Mouse (Mus musculus) heart, embryonic 16.5 days (tissue): ENCODE data around the gene Nyap1. TPM values are rescaled to one million over a fixed set of nuclear protein-coding genes. Genes with fewer than 3 reads are reported as not detected.
"Not testable (repeated sequence)": the region's sequence is repeated elsewhere in the genome, so short reads cannot be mapped to it uniquely, and the experiment has no call there.

Experiments used
- ATAC-seq: fragments of 200-750 bp; cut with Nextera tagmentation; replicated peaks from 2 replicates; pipeline ENCODE4 v1.8.0; 2017; ENCODE audit warnings: moderate number of reproducible peaks; ENCODE audit not compliant: insufficient read depth, low FRiP score; ENCODE audit errors: extremely low read depth
- H3K27ac ChIP-seq: fragments of 300-500 bp; sonication (generic); 2 replicates; pipeline ENCODE4 v1.5.1; 2014; ENCODE audit warnings: mild to moderate bottlenecking, low read length, control low read depth, moderate library complexity
- H3K27me3 ChIP-seq: fragments of 300-500 bp; sonication (generic); 2 replicates; pipeline ENCODE4 v1.6.1; 2014; ENCODE audit warnings: low read length, mixed read lengths; ENCODE audit not compliant: control insufficient read depth, insufficient read depth
- H3K36me3 ChIP-seq: fragments of 300-500 bp; sonication (generic); 2 replicates; pipeline ENCODE4 v1.6.1; 2014; ENCODE audit not compliant: control insufficient read depth, insufficient read depth
- H3K4me1 ChIP-seq: fragments of 300-500 bp; sonication (generic); 2 replicates; pipeline ENCODE4 v1.6.1; 2014; ENCODE audit warnings: low read length, mixed read lengths; ENCODE audit not compliant: control insufficient read depth, insufficient read depth
- H3K4me2 ChIP-seq: fragments of 300-500 bp; sonication (generic); 2 replicates; pipeline ENCODE4 v1.6.1; 2014; ENCODE audit warnings: low read depth, mild to moderate bottlenecking, control low read depth, low read length
- H3K4me3 ChIP-seq: fragments of 300-500 bp; sonication (generic); 2 replicates; pipeline ENCODE4 v1.5.1; 2014; ENCODE audit warnings: mild to moderate bottlenecking, control low read depth, low read length
- H3K9ac ChIP-seq: fragments of 300-500 bp; sonication (generic); 2 replicates; pipeline ENCODE4 v1.6.1; 2014; ENCODE audit warnings: low read length, control low read depth
- H3K9me3 ChIP-seq: fragments of 300-500 bp; sonication (generic); replicated peaks from 2 replicates; pipeline ENCODE4 v1.6.1; 2016; ENCODE audit warnings: low read length; ENCODE audit not compliant: control insufficient read depth
- WGBS: fragments of 180-500 bp; shearing (Covaris S2); extraction: QIAGEN DNeasy Blood & Tissue Kit; methylation state at CpG from one replicate; pipeline ENCODE4 v1.1.7; 2014; 5-methylcytosine and 5-hydroxymethylcytosine counted together
- polyA plus RNA-seq: library from polyadenylated mRNA; unstranded; fragments of >200 nt; fragmentation: Nextera tagmentation; extraction: Ambion mirVana; gene quantifications from 2 replicates; pipeline ENCODE4 v1.2.1, GENCODE M21; 2015

The Nyap1 gene
- polyA plus RNA-seq, 1 experiment from 2014 or later = 1.6 TPM

DNA sequence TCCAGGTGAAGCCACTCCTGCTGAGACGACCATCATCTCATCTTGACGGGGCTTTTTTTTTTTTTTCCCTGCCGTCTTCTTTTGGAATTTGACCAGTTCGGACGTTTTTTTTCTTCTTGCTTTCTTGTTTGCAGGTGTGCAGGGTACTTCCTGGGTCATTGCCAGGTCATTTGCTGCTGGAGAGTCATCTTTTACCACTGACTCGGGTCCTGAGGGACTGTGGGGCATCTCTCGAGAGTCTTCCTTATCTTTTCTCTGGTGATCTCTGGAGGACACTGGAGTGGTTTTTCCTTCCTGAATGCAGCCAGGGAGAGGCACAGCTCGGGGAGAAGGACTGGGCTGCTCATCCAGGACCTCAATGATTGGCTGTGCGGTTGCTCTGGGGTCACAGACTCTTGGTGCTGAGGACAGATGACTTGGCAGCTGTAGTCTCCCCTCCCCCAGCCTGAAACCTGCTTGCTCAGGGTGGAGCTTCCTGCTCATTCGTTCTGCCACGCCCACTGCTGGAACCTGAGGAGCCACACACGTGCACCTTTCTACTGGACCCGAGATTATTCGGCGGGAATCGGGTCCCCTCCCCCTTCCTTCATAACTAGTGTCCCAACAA, 20.7 kb downstream of the Nyap1 start:
- H3K27ac ChIP-seq, H3K9me3 ChIP-seq, H3K27me3 ChIP-seq, H3K9ac ChIP-seq, H3K36me3 ChIP-seq: not testable (repeated sequence)
- ATAC-seq = peak; percentile 59
- Histone ChIP-seq H3K4me3 (0 out of 2 replicates have a peak overlapping the region, but pooled peaks have one; percentile 6), H3K4me1 (peaks cover 14% of the 10 kb centered on the region), H3K4me2 (peak overlapping the region; percentile 54)
- WGBS = 19% methylated on average over 9 of the region's 16 CpGs

DNA sequence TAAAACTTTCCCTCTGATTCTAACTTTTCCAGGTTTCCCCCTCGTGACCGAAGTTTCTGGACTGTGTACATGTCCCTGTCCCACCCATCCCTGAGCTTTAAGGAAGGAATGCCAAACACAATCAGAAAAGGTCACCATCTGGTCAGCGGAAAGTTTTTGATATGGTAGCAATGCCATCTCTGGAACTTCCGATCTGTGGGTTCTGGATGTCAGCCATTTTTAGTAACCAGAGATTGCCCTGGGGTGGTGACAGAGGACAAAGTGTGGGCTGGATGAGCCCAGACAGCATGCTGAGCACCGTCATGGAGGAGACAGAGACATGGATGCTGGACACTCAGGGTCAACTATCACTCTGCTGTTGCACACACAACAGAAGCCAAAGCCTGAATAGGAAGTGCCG, 22.3 kb downstream of the Nyap1 start:
- Histone ChIP-seq H3K4me1 (peaks cover 16% of the 10 kb centered on the region), H3K4me3 (no peak overlapping the region), H3K27me3 (no peaks in the 10 kb centered on the region; the same call in 1 of the 2 replicates), H3K27ac (peak overlapping the region; percentile 51; the same call in 1 of the 2 replicates), H3K9ac (no peak overlapping the region), H3K9me3 (no peaks in the 10 kb centered on the region), H3K36me3 (no peaks in the 10 kb centered on the region), H3K4me2 (peak overlapping the region; percentile 0; the same call in 1 of the 2 replicates)
- WGBS = 33% methylated on average over 6 of the region's 6 CpGs
- peak; percentile 53; the same call in 1 of the 2 replicates for ATAC-seq

DNA sequence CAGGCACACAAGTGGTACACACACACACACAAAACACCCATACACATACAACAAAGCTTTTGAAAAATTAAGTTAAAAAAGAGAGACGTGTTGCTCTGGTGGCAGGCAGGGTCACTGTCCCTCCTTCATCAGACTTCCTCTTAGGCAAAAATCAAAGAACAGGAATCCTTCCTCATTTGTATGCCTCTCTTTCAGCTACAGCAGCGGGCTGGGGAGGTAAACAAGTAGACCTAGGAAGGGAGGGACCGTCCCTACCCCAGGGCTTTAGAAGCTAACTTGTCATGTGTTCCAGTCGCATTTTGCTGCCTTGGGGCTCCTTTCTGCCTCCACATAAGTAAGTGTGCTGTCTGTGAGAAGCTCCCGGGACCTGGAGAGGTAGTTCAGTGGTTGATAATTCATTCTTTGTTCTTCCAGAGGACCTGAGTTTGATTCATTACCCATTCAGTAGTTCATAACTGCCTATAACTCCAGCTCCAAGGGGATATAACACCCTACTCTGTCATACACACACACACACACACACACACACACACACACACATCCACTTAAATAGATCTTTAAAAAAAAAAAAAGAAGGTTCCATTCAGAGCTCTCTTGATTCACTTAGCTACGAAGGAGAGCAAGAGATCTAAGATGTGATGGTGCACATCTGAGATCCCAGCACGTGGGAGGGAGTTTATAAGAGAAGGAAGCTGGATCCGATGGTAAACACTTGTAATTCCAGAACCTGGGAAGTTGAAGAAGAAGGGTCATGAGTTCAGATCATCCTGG, 23.2 kb downstream of the Nyap1 start:
- Histone ChIP-seq H3K4me1 (peaks cover 16% of the 10 kb centered on the region), H3K36me3 (no peaks in the 10 kb centered on the region), H3K27ac (no peak overlapping the region), H3K4me2 (no peak overlapping the region), H3K9me3 (no peaks in the 10 kb centered on the region), H3K27me3 (no peaks in the 10 kb centered on the region; the same call in 1 of the 2 replicates), H3K4me3 (no peak overlapping the region), H3K9ac (no peak overlapping the region)
- 60% methylated on average over 8 of the region's 8 CpGs for WGBS
- ATAC-seq = no peak

DNA sequence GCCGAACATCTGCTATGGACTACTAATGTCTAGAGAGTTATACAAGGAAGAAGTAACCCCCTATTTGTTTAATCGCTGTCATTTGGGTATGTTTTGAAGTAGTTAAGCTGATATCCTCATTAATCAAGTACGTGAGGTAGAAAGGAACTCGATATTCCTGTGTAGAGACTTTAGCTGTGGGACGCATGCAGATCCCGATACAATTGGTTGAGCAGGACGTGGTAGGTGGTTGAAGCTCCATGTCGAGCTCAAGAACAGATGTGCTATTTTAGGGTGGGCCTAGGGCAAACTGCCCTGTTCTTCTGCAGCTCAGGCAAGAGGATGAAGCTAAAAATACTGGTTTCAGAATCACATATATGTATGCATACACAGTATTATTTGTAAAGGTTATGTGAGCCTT, 25.7 kb downstream of the Nyap1 start:
- Histone ChIP-seq H3K9ac (no peak overlapping the region), H3K27ac (no peak overlapping the region)
- 69% methylated on average over 8 of the region's 8 CpGs for WGBS

DNA sequence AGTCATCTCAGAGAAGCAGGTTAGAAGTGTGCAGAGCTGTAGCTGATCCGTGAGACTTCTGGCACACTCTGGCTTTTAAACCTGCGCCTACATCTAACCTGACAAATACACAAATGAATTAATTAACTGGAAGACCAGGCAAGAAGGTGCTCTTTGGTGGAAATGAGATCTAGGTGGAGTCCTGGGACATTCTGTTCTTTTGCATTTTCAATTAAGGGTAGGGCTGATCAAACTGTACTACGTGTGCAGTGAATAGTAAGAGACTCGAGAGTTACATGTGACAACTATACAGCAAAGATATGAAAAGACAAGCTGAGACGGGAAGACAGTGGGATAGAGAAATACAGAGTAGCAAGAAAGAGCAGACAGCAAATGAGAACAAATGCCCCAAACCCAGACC, 28.0 kb downstream of the Nyap1 start:
- no peak overlapping the region for H3K27ac ChIP-seq
- 72% methylated on average over 5 of the region's 5 CpGs for WGBS
- no peak for ATAC-seq

More for the DNA sequence above, 25.7 kb downstream of the Nyap1 start:
- H3K36me3 ChIP-seq = no peaks in the 10 kb centered on the region
- no peaks in the 10 kb centered on the region for H3K27me3 ChIP-seq
- no peaks in the 10 kb centered on the region for H3K9me3 ChIP-seq
- peaks cover 15% of the 10 kb centered on the region for H3K4me1 ChIP-seq
- ATAC-seq = no peak
- no peak overlapping the region for H3K4me3 ChIP-seq
- H3K4me2 ChIP-seq = no peak overlapping the region

DNA sequence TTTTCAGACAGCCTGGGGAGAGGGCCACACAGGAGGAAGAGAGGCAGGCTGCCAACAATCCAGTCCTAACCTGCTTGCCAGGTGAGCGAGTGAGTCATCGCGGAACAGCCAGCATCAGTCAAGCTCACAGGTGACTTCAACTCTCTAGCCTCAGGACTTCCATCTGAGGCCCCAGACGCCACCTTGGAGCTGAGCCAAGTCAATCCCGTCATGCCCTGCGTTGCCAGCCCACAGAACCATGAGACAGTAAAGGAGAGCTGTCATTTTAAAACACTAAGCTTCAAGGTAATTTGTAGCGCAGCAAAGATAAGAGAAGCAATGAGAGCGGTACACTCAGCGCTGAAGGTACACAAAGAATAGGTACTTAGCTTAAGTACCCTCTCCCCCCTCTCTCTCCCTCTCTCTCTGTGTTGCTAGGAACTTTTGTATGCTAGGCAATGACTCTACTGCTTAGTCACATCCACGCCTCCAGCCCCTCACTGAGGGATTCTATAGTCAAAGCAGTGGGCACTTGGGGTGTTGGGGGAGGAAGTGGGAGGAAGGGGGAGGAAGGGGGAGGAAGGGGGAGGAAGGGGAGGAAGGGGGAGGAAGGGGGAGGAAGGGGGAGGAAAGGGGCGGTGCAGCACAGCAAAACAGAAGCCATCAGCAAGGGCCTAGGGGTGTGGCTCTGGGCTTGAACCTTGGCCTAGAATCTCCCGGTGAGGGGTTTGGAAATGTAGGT, 34.3 kb downstream of the Nyap1 start:
- H3K4me1 ChIP-seq = peaks cover 5% of the 10 kb centered on the region
- H3K27ac ChIP-seq = peak overlapping the region; percentile 53; the same call in 1 of the 2 replicates
- H3K27me3 ChIP-seq = no peaks in the 10 kb centered on the region
- H3K36me3 ChIP-seq = no peaks in the 10 kb centered on the region
- H3K4me3 ChIP-seq = no peak overlapping the region
- peak; percentile 42; the same call in 1 of the 2 replicates for ATAC-seq
- peak overlapping the region; percentile 0 for H3K4me2 ChIP-seq
- 45% methylated on average over 12 of the region's 12 CpGs for WGBS
- H3K9me3 ChIP-seq = no peaks in the 10 kb centered on the region
- H3K9ac ChIP-seq = no peak overlapping the region

More for the DNA sequence above, 28.0 kb downstream of the Nyap1 start:
- H3K27me3 ChIP-seq = no peaks in the 10 kb centered on the region
- no peaks in the 10 kb centered on the region for H3K9me3 ChIP-seq
- H3K4me1 ChIP-seq = peaks cover 3% of the 10 kb centered on the region
- no peak overlapping the region for H3K9ac ChIP-seq
- H3K4me2 ChIP-seq = no peak overlapping the region
- H3K4me3 ChIP-seq = no peak overlapping the region
- H3K36me3 ChIP-seq = no peaks in the 10 kb centered on the region

DNA sequence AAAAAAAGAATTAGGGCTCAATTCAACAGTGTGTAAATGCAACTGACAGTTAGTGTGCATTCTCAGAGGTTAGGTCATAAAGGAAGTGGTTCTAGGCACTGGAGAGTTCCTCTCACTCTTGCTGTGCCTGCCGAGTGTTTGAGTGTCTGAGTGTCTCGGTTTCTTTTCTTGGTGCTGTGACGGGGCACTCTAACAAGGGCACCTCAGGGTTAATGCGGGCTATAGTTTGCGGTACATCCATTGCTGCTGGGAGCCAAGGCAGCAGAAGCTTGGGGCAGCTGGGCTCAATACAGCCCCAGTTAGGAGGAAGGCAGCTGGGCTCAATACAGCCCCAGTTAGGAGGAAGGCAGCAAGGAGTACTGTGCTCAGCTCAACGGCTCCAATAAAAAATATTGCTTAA, 36.2 kb downstream of the Nyap1 start:
- no peaks in the 10 kb centered on the region for H3K36me3 ChIP-seq
- 53% methylated on average over 6 of the region's 6 CpGs for WGBS
- H3K27ac ChIP-seq = peak overlapping the region; percentile 61; the same call in 1 of the 2 replicates
- peak; percentile 41; the same call in 1 of the 2 replicates for ATAC-seq
- H3K27me3 ChIP-seq = no peaks in the 10 kb centered on the region
- no peak overlapping the region for H3K4me2 ChIP-seq
- no peak overlapping the region for H3K9ac ChIP-seq
- H3K9me3 ChIP-seq = no peaks in the 10 kb centered on the region
- H3K4me3 ChIP-seq = no peak overlapping the region
- peaks cover 5% of the 10 kb centered on the region for H3K4me1 ChIP-seq

DNA sequence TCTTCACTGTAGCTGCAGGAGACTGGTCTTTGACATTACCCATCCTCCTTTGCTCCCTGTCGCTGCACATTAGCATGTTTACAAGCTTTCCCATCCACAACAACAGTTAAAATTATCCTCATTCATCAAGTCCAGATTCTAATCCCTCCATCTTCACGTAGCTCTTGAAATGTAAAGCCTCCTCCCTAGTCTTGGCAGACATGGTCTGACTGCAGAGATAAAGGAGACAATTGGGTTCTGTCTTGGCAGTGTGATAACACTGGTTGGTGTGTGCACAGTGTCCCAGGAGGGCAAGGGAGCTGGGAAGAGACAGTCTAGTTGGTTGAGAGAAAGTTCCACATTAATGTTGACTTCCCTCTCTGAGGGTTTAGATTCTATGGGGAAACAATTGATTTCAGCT, 41.6 kb downstream of the Nyap1 start:
- no peaks in the 10 kb centered on the region for H3K9me3 ChIP-seq
- no peak overlapping the region for H3K9ac ChIP-seq
- H3K27me3 ChIP-seq = no peaks in the 10 kb centered on the region
- WGBS = 34% methylated on average over 2 of the region's 2 CpGs
- H3K27ac ChIP-seq = no peak overlapping the region
- H3K4me1 ChIP-seq = no peaks in the 10 kb centered on the region
- no peak overlapping the region for H3K4me2 ChIP-seq
- H3K36me3 ChIP-seq = no peaks in the 10 kb centered on the region
- no peak overlapping the region for H3K4me3 ChIP-seq
- ATAC-seq = no peak
